Mouse (Mus musculus) lung, adult 2 months (tissue): Measurements from ENCODE around the gene Rbp4.

Experiments used
- CTCF ChIP-seq: fragments of 200-500 bp; IDR thresholded peaks from 2 replicates; pipeline ENCODE4 v1.5.1; 2011; ENCODE audit warnings: mild to moderate bottlenecking, low read length, control low read depth; ENCODE audit not compliant: insufficient read depth
- POLR2A ChIP-seq: fragments of 200-500 bp; IDR thresholded peaks from 2 replicates; pipeline ENCODE4 v1.6.1; 2011; ENCODE audit warnings: low read depth, mild to moderate bottlenecking, control low read depth, low read length, borderline replicate concordance; ENCODE audit errors: extremely low read depth

- TF ChIP-seq CTCF (no peak), POLR2A (no peak)
These were observed 4.8 kb downstream of the Rbp4 start for GRCm38 (mm10) chr19:38120123-38120760.
